Mouse (Mus musculus): ENCODE results near the gene Capn2.

GRCm38 (mm10) chr1:182539023-182539940, 21.9 kb upstream of the Capn2 start:
- TF ChIP-seq TAL1 (conservative IDR thresholded peaks at IDR 0.05; ENCODE audit: low read depth, low read length) (no peak), GATA1 (IDR thresholded peaks at IDR 0.05; ENCODE audit: borderline replicate concordance, low read length) (no peak), CTCF (IDR thresholded peaks at IDR 0.05; ENCODE audit: low read depth, low read length) (no peak)
